ENCODE assay signal across 8 mouse cellular contexts in genomic region chr6:90716853-90717252, GRCm38 (mm10).
DNase-seq lines count a peak whose midpoint lies in the region; ATAC-seq and TF ChIP-seq lines count a peak whose summit lies in the region.

No protein-coding gene starts in this region.

- ATAC-seq in lung, embryonic 16.5 days (ENCODE audit: low read depth): no peak
- ATAC-seq in forebrain, postnatal 0 days: no peak
- no peak for ATAC-seq in limb, embryonic 15.5 days (ENCODE audit: insufficient number of reproducible peaks, low FRiP score, low TSS enrichment, low read depth)

- no peak for TF ChIP-seq CTCF in forebrain, postnatal 0 days (IDR thresholded peaks at IDR 0.05; ENCODE audit: low read depth)
- TF ChIP-seq CTCF in small intestine, adult 2 months (IDR thresholded peaks at IDR 0.05; ENCODE audit: extremely low read depth, insufficient read length, insufficient replicate concordance, low read depth, low read length): no peak

- H3K36me3 ChIP-seq in lung, embryonic 16.5 days (ENCODE audit: control insufficient read depth, insufficient read depth, low read length): no peaks in the 10 kb centered on the region
- no peaks in the 10 kb centered on the region for H3K36me3 ChIP-seq in forebrain, postnatal 0 days (ENCODE audit: insufficient read depth)
- peaks cover 5% of the 10 kb centered on the region; the same call in 1 of the 2 replicates for H3K36me3 ChIP-seq in limb, embryonic 15.5 days
- no peaks in the 10 kb centered on the region for H3K36me3 ChIP-seq in small intestine, adult 2 months (ENCODE audit: control insufficient read depth, insufficient read depth, low read length)

- no peak for TF ChIP-seq POLR2A in small intestine, adult 2 months (IDR thresholded peaks at IDR 0.05; ENCODE audit: low read depth, low read length)

- H3K9ac ChIP-seq in lung, embryonic 16.5 days (ENCODE audit: low read length): 0 out of 2 replicates have a peak overlapping the region, but pooled peaks have one; percentile 8
- H3K9ac ChIP-seq in forebrain, postnatal 0 days: no peak overlapping the region
- 0 out of 2 replicates have a peak overlapping the region, but pooled peaks have one; percentile 73 for H3K9ac ChIP-seq in limb, embryonic 15.5 days

- H3K4me3 ChIP-seq in lung, embryonic 16.5 days (ENCODE audit: low read length): peak overlapping the region; percentile 70
- H3K4me3 ChIP-seq in forebrain, postnatal 0 days (ENCODE audit: low read depth, low read length): peak overlapping the region; percentile 45
- peak overlapping the region; percentile 83 for H3K4me3 ChIP-seq in limb, embryonic 15.5 days
- H3K4me3 ChIP-seq in small intestine, adult 2 months (ENCODE audit: low read depth, low read length): peak overlapping the region; percentile 79; the same call in 1 of the 2 replicates

- no peak for DNase-seq in lung, postnatal 10 days
- no peak for DNase-seq in forebrain, postnatal 0 days
- DNase-seq in adrenal gland, postnatal 25 days: no peak
- no peak for DNase-seq in right cerebral cortex, adult 18-20 months
- no peak for DNase-seq in spleen, postnatal 4 days (ENCODE audit: low spot score in 2 of 2)

- WGBS in lung, embryonic 16.5 days: 44% methylated on average over 4 of the region's 4 CpGs
- WGBS in forebrain, postnatal 0 days: 38% methylated on average over 4 of the region's 4 CpGs
- 38% methylated on average over 4 of the region's 4 CpGs for WGBS in limb, embryonic 15.5 days
- WGBS in small intestine, adult 2 months: 50% methylated on average over 4 of the region's 4 CpGs

- peaks cover 76% of the 10 kb centered on the region for H3K4me1 ChIP-seq in lung, embryonic 16.5 days (replicated peaks; ENCODE audit: control insufficient read depth, insufficient read depth, low read length)
- H3K4me1 ChIP-seq in forebrain, postnatal 0 days (ENCODE audit: insufficient read depth): peaks cover 7% of the 10 kb centered on the region
- H3K4me1 ChIP-seq in limb, embryonic 15.5 days: peaks cover 65% of the 10 kb centered on the region
- peaks cover 25% of the 10 kb centered on the region for H3K4me1 ChIP-seq in small intestine, adult 2 months (ENCODE audit: control insufficient read depth, insufficient read depth, insufficient read length, low read length)

- no peaks in the 10 kb centered on the region for H3K9me3 ChIP-seq in lung, embryonic 16.5 days (ENCODE audit: control insufficient read depth, low read length)
- H3K9me3 ChIP-seq in forebrain, postnatal 0 days (ENCODE audit: low read length): no peaks in the 10 kb centered on the region
- H3K9me3 ChIP-seq in limb, embryonic 15.5 days: no peaks in the 10 kb centered on the region

- H3K27me3 ChIP-seq in lung, embryonic 16.5 days (ENCODE audit: control insufficient read depth, insufficient read depth, low read depth, low read length): no peaks in the 10 kb centered on the region
- H3K27me3 ChIP-seq in forebrain, postnatal 0 days (ENCODE audit: insufficient read depth, low read length): no peaks in the 10 kb centered on the region
- no peaks in the 10 kb centered on the region for H3K27me3 ChIP-seq in limb, embryonic 15.5 days
- H3K27me3 ChIP-seq in small intestine, adult 2 months (ENCODE audit: control insufficient read depth, insufficient read depth, low read length): no peaks in the 10 kb centered on the region

- H3K4me2 ChIP-seq in lung, embryonic 16.5 days (ENCODE audit: low read depth, low read length): peak overlapping the region; percentile 71
- H3K4me2 ChIP-seq in forebrain, postnatal 0 days (ENCODE audit: low read depth): peak overlapping the region; percentile 75
- peak overlapping the region; percentile 75 for H3K4me2 ChIP-seq in limb, embryonic 15.5 days

- no peak overlapping the region for H3K27ac ChIP-seq in lung, embryonic 16.5 days (ENCODE audit: low read length)
- H3K27ac ChIP-seq in forebrain, postnatal 0 days (ENCODE audit: low read depth, low read length): no peak overlapping the region
- peak overlapping the region; percentile 92; the same call in 1 of the 2 replicates for H3K27ac ChIP-seq in limb, embryonic 15.5 days
- no peak overlapping the region for H3K27ac ChIP-seq in small intestine, adult 2 months (ENCODE audit: insufficient read depth, low read depth, low read length)
